ENCODE assay signal across 8 mouse cellular contexts in genomic region chr12:112151244-112151979, GRCm38 (mm10). TPM values are rescaled to one million over a fixed set of nuclear protein-coding genes. Genes with fewer than 3 reads are reported as not detected.
DNase-seq lines count a peak whose midpoint lies in the region; ATAC-seq and TF ChIP-seq lines count a peak whose summit lies in the region.

No protein-coding gene starts in this region.

- TF ChIP-seq POLR2A in kidney, adult 2 months (IDR thresholded peaks at IDR 0.05; ENCODE audit: low read depth, low read length): no peak

- ATAC-seq in lung, embryonic 15.5 days (ENCODE audit: borderline replicate concordance, extremely low read depth, low FRiP score, low TSS enrichment): no peak

- H3K9ac ChIP-seq in lung, embryonic 15.5 days: no peak overlapping the region

- H3K4me3 ChIP-seq in kidney, adult 2 months (ENCODE audit: insufficient read depth, low read depth, low read length): no peak overlapping the region
- H3K4me3 ChIP-seq in lung, embryonic 15.5 days: no peak overlapping the region

- no peak overlapping the region for H3K4me2 ChIP-seq in lung, embryonic 15.5 days

- H3K36me3 ChIP-seq in kidney, adult 2 months (ENCODE audit: control insufficient read depth, insufficient read depth, low read length): no peaks in the 10 kb centered on the region
- H3K36me3 ChIP-seq in lung, embryonic 15.5 days: no peaks in the 10 kb centered on the region

- no peaks in the 10 kb centered on the region for H3K9me3 ChIP-seq in lung, embryonic 15.5 days

- DNase-seq in adrenal gland, adult 18-20 months (ENCODE audit: low spot score in 2 of 2): peak; percentile 49
- peak; percentile 72 for DNase-seq in embryo, embryonic 9.5 days (ENCODE audit: extremely low spot score)
- DNase-seq in kidney, adult 2 months: peak; percentile 91
- no peak for DNase-seq in spleen, adult 12 weeks (ENCODE audit: low spot score)
- no peak for DNase-seq in thymus, postnatal 25 days
- DNase-seq in left cerebral cortex, postnatal 36 days (ENCODE audit: low spot score in 2 of 2): no peak
- no peak for DNase-seq in urinary bladder, postnatal 25 days (ENCODE audit: low spot score)

- H3K27ac ChIP-seq in kidney, adult 2 months (ENCODE audit: insufficient read depth, low read depth, low read length): no peak overlapping the region
- H3K27ac ChIP-seq in lung, embryonic 15.5 days: peak overlapping the region; percentile 73

- peaks cover 12% of the 10 kb centered on the region for H3K4me1 ChIP-seq in kidney, adult 2 months (ENCODE audit: control insufficient read depth, insufficient read depth, low read length)
- H3K4me1 ChIP-seq in lung, embryonic 15.5 days: peaks cover 41% of the 10 kb centered on the region

- no peak for TF ChIP-seq CTCF in kidney, adult 2 months (conservative IDR thresholded peaks at IDR 0.05; ENCODE audit: insufficient read depth, insufficient read length, low read depth, low read length)

- intact Hi-C loops in left cerebral cortex, postnatal 36 days (cut with DNase I): no loop called here

- no peaks in the 10 kb centered on the region for H3K27me3 ChIP-seq in kidney, adult 2 months (replicated peaks; ENCODE audit: control insufficient read depth, insufficient read depth, low read length)
- peaks cover 16% of the 10 kb centered on the region for H3K27me3 ChIP-seq in lung, embryonic 15.5 days

- WGBS in kidney, adult 2 months: 47% methylated on average over 12 of the region's 12 CpGs
- 32% methylated on average over 12 of the region's 12 CpGs for WGBS in lung, embryonic 15.5 days

RNA-seq across cellular contexts. Expression of gene Kif26a, which starts 5.4 kb away (rescaled TPM):
- total RNA-seq in adrenal gland, adult 18-20 months (2021): 1 to 10 TPM; 6.9 to 7.1 TPM
- polyA plus RNA-seq in kidney, adult 2 months (2012; rRNA removed): 3.8 and 4.2 TPM in 2 replicates
- polyA plus RNA-seq in lung, embryonic 15.5 days (2015; fragmentation: Nextera tagmentation; extraction: Ambion mirVana): 3.0 and 3.2 TPM in 2 replicates
- total RNA-seq in left cerebral cortex, postnatal 36 days (2021): 1 to 10 TPM; 5.1 to 5.3 TPM

RNA-seq across cellular contexts. Expression of gene Aspg, which starts 44.9 kb away (rescaled TPM):
- 10 to 100 TPM; 32.9 to 41.5 TPM for total RNA-seq in adrenal gland, adult 18-20 months (2021)
- polyA plus RNA-seq in kidney, adult 2 months (2012; rRNA removed): 39.2 and 52.5 TPM in 2 replicates
- 1.7 and 3.4 TPM in 2 replicates for polyA plus RNA-seq in lung, embryonic 15.5 days (2015; fragmentation: Nextera tagmentation; extraction: Ambion mirVana)
- total RNA-seq in left cerebral cortex, postnatal 36 days (2021): 1 to 10 TPM; 2.4 to 4.5 TPM

Comparison
In these comparisons a context has a peak if more than half of its experiments do, and no peak if none do; other contexts are left out.
1. DNase-seq: peak in adrenal gland, adult 18-20 months (2 of 2), embryo, embryonic 9.5 days (single experiment) and kidney, adult 2 months (single experiment); none in spleen, adult 12 weeks (single experiment), thymus, postnatal 25 days (single experiment), left cerebral cortex, postnatal 36 days (0 of 2) and urinary bladder, postnatal 25 days (single experiment).
2. RNA of gene Aspg, which starts 44.9 kb away (total RNA-seq): 32.9 to 41.5 TPM in adrenal gland, adult 18-20 months; 2.4 to 4.5 TPM in left cerebral cortex, postnatal 36 days; every median in the first group is over 4 times any median in the second.